Mouse (Mus musculus): Measurements from ENCODE around the gene Dchs2.

DNA sequence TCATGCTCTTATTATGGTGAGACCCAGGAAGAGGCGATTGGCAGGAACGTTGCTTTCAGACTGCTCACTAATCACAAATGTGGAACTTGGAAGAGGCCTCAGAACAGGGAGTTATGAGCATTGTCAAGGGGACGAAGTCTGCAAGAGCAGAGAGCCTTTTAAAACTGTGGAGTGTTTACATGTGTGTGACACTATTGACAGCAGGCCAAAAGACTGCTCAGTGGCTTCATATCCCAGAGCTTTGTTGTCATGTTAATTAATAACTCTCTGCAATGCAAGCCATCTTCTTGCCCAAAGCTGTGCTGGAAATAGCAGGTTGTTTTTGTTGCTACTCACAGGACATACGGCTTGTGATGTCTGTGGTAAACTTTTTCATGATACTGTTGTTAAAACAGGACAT is 27.9 kb downstream of the Dchs2 start:
- no peak for TF ChIP-seq USF1 (IDR thresholded peaks at IDR 0.05; ENCODE audit: low read depth)
- no peak for TF ChIP-seq CTCF (IDR thresholded peaks at IDR 0.05; ENCODE audit: control insufficient read depth, insufficient read depth, insufficient read length)
- no peak for TF ChIP-seq MAX (IDR thresholded peaks at IDR 0.05)
- no peak for TF ChIP-seq MYOD1 (IDR thresholded peaks at IDR 0.05; ENCODE audit: control insufficient read depth, insufficient read length, low read depth)

Measured in C2C12 (cell line).